Mouse (Mus musculus): ENCODE data around the gene Fbxo34. TPM values are rescaled to one million over a fixed set of nuclear protein-coding genes. Genes with fewer than 3 reads are reported as not detected.
A peak's percentile ranks its signal among the peaks of the same experiment; 100 is the strongest.

Fbxo34 gene
- polyA plus RNA-seq, 1 experiment from 2014 or later: 27.5 TPM

DNA sequence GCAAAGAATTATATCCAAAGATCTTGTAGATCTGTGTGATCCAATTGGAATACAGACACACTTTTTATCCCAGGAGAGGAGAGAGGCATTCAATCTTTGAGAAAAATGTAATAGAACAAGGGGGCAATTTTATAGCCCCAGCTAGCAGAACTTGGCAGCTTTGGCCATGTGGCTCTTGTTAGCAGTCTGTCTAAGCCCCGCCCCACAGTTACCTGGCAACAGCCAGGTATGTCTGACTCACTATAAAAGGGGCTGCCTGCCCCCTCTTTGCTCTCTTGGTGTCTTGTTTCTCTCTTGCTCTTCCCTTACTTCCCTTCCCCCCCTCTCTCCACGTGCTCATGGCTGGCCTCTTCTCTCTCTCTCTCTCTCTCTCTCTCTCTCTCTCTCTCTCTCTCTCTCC lies 28.6 kb upstream of the Fbxo34 start:
- Histone ChIP-seq H3K9me3 (replicated peaks; ENCODE audit: control insufficient read depth, low read length) (no peaks in the 10 kb centered on the region), H3K4me2 (ENCODE audit: low read length) (no peak overlapping the region), H3K9ac (ENCODE audit: low read length) (no peak overlapping the region), H3K36me3 (ENCODE audit: control insufficient read depth, insufficient read depth, low read length) (no peaks in the 10 kb centered on the region), H3K27me3 (replicated peaks; ENCODE audit: control insufficient read depth, insufficient read depth, low read length) (no peaks in the 10 kb centered on the region), H3K27ac (ENCODE audit: low read depth, low read length) (no peak overlapping the region), H3K4me3 (ENCODE audit: low read depth, low read length) (no peak overlapping the region), H3K4me1 (ENCODE audit: control insufficient read depth, insufficient read depth, low read length) (peaks cover 5% of the 10 kb centered on the region)
- no peak for DNase-seq (ENCODE audit: low spot score)
- 47% methylated on average over 2 of the region's 2 CpGs for WGBS
- no peak for ATAC-seq

DNA sequence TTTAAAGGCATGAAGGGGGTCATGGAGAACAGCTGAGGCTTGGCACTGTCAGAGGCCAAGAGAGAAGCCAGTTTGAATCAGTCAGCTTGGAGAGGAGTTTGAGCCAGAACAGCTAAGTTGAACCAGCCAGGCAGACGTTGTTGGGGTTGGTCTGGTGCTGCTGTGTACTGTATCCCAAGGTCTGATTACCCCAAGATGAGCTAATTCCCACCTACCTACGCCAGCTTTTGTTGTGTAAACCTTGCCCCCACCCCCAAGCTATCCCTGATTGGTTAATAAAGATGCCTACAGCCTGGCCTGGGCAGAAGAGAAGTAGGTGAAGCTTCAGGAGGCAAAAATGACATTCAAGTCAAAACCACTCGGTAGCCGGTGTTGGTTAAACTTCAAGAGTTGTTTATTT lies 27.8 kb upstream of the Fbxo34 start:
- no peak overlapping the region for H3K9ac ChIP-seq (ENCODE audit: low read length)
- H3K27ac ChIP-seq (ENCODE audit: low read depth, low read length): no peak overlapping the region
- H3K36me3 ChIP-seq (ENCODE audit: control insufficient read depth, insufficient read depth, low read length): no peaks in the 10 kb centered on the region
- no peak overlapping the region for H3K4me2 ChIP-seq (ENCODE audit: low read length)
- no peak overlapping the region for H3K4me3 ChIP-seq (ENCODE audit: low read depth, low read length)
- peaks cover 2% of the 10 kb centered on the region for H3K4me1 ChIP-seq (ENCODE audit: control insufficient read depth, insufficient read depth, low read length)
- WGBS: 68% methylated on average over 4 of the region's 4 CpGs
- no peaks in the 10 kb centered on the region for H3K9me3 ChIP-seq (replicated peaks; ENCODE audit: control insufficient read depth, low read length)
- ATAC-seq: no peak
- H3K27me3 ChIP-seq (replicated peaks; ENCODE audit: control insufficient read depth, insufficient read depth, low read length): no peaks in the 10 kb centered on the region
- DNase-seq (ENCODE audit: low spot score): no peak

DNA sequence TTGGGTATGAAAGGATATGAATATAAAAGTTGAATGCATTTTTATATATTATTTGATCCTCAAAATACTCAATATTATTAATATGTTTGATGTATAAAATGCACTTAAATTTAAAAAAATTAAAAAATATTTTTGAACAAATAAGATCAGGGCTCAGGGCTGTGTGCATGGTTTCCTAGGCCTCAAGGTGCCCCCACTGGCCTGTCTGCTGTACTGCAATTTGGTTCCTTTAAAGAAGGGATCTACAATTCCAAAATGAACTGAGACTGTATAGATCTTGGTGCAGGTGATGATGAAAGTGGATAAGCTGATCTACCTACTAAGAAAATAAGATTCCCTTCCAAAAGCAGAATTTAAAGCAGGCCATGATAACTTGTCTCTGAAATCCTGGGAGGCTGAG lies 17.2 kb upstream of the Fbxo34 start:
- H3K36me3 ChIP-seq (ENCODE audit: control insufficient read depth, insufficient read depth, low read length): no peaks in the 10 kb centered on the region
- DNase-seq (ENCODE audit: low spot score): no peak

DNA sequence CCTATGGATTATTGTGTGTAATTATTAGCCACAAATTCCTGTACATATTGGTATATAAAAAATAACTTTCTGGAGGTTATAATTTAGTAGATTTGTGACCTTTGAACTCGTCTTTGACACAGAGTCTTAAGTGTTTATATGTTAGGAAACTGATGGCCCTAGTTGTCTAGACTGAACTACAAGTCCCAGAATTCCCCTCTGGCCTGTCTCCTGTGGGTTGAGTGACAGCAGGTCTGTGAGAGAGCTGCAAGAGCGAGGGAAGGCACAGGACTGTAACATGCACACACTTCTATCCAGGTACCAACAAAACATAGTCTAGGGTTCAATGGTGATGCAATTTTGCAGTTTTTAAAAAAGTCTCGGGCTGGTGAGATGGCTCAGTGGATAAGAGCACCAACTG lies 11.3 kb upstream of the Fbxo34 start:
- H3K36me3 ChIP-seq (ENCODE audit: control insufficient read depth, insufficient read depth, low read length): no peaks in the 10 kb centered on the region
- no peak overlapping the region for H3K9ac ChIP-seq (ENCODE audit: low read length)
- ATAC-seq (no peak), DNase-seq (ENCODE audit: low spot score) (no peak)
- WGBS: 71% methylated on average over 3 of the region's 3 CpGs
- H3K27me3 ChIP-seq (replicated peaks; ENCODE audit: control insufficient read depth, insufficient read depth, low read length): no peaks in the 10 kb centered on the region
- no peak overlapping the region for H3K27ac ChIP-seq (ENCODE audit: low read depth, low read length)
- H3K9me3 ChIP-seq (replicated peaks; ENCODE audit: control insufficient read depth, low read length): peaks cover 7% of the 10 kb centered on the region
- H3K4me1 ChIP-seq (ENCODE audit: control insufficient read depth, insufficient read depth, low read length): no peaks in the 10 kb centered on the region
- no peak overlapping the region for H3K4me2 ChIP-seq (ENCODE audit: low read length)
- no peak overlapping the region for H3K4me3 ChIP-seq (ENCODE audit: low read depth, low read length)

More for the DNA sequence above, 17.2 kb upstream of the Fbxo34 start:
- no peak overlapping the region for H3K9ac ChIP-seq (ENCODE audit: low read length)
- H3K27me3 ChIP-seq (replicated peaks; ENCODE audit: control insufficient read depth, insufficient read depth, low read length): no peaks in the 10 kb centered on the region
- no peak overlapping the region for H3K4me2 ChIP-seq (ENCODE audit: low read length)
- no peak for ATAC-seq
- H3K27ac ChIP-seq (ENCODE audit: low read depth, low read length): no peak overlapping the region
- no peaks in the 10 kb centered on the region for H3K9me3 ChIP-seq (replicated peaks; ENCODE audit: control insufficient read depth, low read length)
- no peak overlapping the region for H3K4me3 ChIP-seq (ENCODE audit: low read depth, low read length)
- H3K4me1 ChIP-seq (ENCODE audit: control insufficient read depth, insufficient read depth, low read length): no peaks in the 10 kb centered on the region

DNA sequence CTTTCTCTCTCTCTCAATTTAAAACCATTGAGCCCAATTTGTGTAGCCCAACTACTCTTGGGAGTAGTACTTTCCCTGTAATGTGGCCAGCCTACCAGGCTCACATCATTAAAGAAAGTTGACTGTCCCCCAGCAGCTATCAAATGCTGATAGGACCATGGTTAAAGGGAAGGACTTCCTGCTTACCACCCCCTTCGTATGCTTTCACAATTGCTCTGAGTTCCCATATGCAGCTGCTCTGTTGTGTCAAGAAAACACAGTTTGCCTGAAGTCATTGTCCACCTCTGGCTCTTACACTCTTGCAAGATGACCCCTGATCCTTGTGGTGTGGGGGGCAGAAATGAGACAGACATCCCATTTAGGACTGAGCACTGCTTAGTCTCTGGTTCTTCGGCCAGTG lies 5.3 kb upstream of the Fbxo34 start:
- no peak overlapping the region for H3K27ac ChIP-seq (ENCODE audit: low read depth, low read length)

DNA sequence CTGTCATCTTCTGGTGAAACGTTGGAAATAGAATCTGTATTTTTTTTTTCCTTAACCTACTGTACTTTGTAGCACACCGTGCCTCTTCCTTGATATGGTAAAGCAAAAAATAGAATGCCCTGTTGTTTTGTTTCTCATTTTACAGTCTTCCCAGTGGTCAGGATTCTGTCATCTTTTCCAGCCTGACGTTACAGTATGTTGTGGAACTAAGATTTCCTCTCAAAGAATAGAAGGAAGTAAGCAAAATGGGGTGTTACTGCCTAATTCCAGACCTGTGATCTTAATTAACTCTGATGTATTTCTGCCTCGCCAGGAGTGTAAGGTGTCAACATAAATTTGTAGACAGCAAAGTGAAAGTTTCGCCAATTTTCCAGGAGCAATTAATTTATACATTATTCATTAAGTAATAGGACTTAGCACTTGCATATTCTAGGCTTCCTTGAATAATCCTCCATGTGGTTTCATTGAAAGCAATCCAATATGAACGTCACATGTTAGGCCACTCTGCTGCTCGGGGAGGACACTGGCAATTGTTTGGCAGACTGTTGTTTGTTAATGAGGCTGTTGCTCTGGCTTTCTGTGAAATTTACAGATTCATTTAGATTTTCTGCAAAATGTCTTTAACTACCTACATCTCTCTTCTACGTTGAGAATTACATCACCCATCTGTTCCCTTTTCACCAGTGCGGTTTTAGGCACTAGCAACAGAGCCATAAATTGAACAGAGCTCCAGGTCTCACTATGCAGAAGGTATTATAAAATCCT lies 4.7 kb upstream of the Fbxo34 start:
- Histone ChIP-seq H3K9ac (ENCODE audit: low read length) (no peak overlapping the region), H3K4me3 (ENCODE audit: low read depth, low read length) (no peak overlapping the region), H3K27ac (ENCODE audit: low read depth, low read length) (no peak overlapping the region), H3K4me2 (ENCODE audit: low read length) (no peak overlapping the region), H3K4me1 (ENCODE audit: control insufficient read depth, insufficient read depth, low read length) (no peaks in the 10 kb centered on the region), H3K9me3 (replicated peaks; ENCODE audit: control insufficient read depth, low read length) (no peaks in the 10 kb centered on the region), H3K36me3 (ENCODE audit: control insufficient read depth, insufficient read depth, low read length) (no peaks in the 10 kb centered on the region), H3K27me3 (replicated peaks; ENCODE audit: control insufficient read depth, insufficient read depth, low read length) (no peaks in the 10 kb centered on the region)
- ATAC-seq (0 out of 2 replicates have a peak, but pooled peaks have one; percentile 58), DNase-seq (ENCODE audit: low spot score) (peak; percentile 70)
- WGBS: 45% methylated on average over 9 of the region's 9 CpGs

More for the DNA sequence above, 5.3 kb upstream of the Fbxo34 start:
- Histone ChIP-seq H3K4me1 (ENCODE audit: control insufficient read depth, insufficient read depth, low read length) (no peaks in the 10 kb centered on the region), H3K36me3 (ENCODE audit: control insufficient read depth, insufficient read depth, low read length) (no peaks in the 10 kb centered on the region), H3K27me3 (replicated peaks; ENCODE audit: control insufficient read depth, insufficient read depth, low read length) (no peaks in the 10 kb centered on the region), H3K9me3 (replicated peaks; ENCODE audit: control insufficient read depth, low read length) (peaks cover 3% of the 10 kb centered on the region), H3K4me2 (ENCODE audit: low read length) (no peak overlapping the region), H3K4me3 (ENCODE audit: low read depth, low read length) (no peak overlapping the region), H3K9ac (ENCODE audit: low read length) (no peak overlapping the region)
- WGBS: 85% methylated on average over 2 of the region's 2 CpGs
- no peak for DNase-seq (ENCODE audit: low spot score)
- ATAC-seq: no peak

DNA sequence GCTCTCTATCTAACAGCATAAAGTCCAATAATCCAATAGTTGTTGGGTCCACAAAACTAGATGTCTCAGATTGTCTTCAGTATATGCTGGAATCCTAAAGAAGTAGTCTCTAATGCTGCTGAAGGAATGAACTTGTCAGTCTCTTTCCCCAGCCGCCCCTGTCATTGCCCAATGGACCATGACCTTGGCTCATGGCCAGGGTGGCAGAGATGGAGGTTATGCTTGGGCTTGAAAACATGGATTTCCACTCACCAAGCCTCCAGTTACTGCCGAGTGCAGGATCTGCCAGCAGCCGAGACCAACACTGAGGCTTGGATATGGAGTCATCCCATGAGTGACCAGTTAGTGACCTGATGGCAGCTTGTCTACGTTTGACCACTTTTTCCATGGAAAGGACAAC lies 9.3 kb downstream of the Fbxo34 start:
- H3K4me2 ChIP-seq (ENCODE audit: low read length): no peak overlapping the region
- no peak overlapping the region for H3K9ac ChIP-seq (ENCODE audit: low read length)
- DNase-seq (ENCODE audit: low spot score): no peak
- no peak overlapping the region for H3K27ac ChIP-seq (ENCODE audit: low read depth, low read length)
- H3K4me1 ChIP-seq (ENCODE audit: control insufficient read depth, insufficient read depth, low read length): no peaks in the 10 kb centered on the region
- no peak overlapping the region for H3K4me3 ChIP-seq (ENCODE audit: low read depth, low read length)
- H3K9me3 ChIP-seq (replicated peaks; ENCODE audit: control insufficient read depth, low read length): no peaks in the 10 kb centered on the region
- 83% methylated on average over 4 of the region's 4 CpGs for WGBS
- no peaks in the 10 kb centered on the region for H3K27me3 ChIP-seq (replicated peaks; ENCODE audit: control insufficient read depth, insufficient read depth, low read length)
- H3K36me3 ChIP-seq (ENCODE audit: control insufficient read depth, insufficient read depth, low read length): no peaks in the 10 kb centered on the region
- no peak for ATAC-seq

DNA sequence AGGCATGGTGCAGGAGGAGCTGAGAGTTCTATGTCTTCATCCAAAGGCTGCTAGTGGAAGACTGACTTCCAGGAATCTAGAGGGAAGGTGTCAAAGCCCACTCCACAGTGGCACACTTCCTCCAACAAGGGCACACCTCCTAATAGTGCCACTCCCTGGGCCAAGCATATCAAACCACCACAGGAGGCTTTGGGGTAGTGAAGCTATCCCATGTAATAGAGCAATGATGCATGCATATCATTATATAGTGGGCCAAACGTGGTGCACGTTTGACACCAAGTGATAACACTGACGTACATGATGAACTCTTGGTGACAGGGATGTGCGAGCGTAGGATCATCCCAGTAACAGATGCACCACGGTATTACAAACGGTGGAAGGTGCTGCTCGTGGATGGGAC lies 11.8 kb downstream of the Fbxo34 start:
- WGBS: 88% methylated on average over 8 of the region's 8 CpGs
- Histone ChIP-seq H3K36me3 (ENCODE audit: control insufficient read depth, insufficient read depth, low read length) (no peaks in the 10 kb centered on the region), H3K4me3 (ENCODE audit: low read depth, low read length) (no peak overlapping the region), H3K4me2 (ENCODE audit: low read length) (no peak overlapping the region), H3K9me3 (replicated peaks; ENCODE audit: control insufficient read depth, low read length) (no peaks in the 10 kb centered on the region), H3K9ac (ENCODE audit: low read length) (no peak overlapping the region), H3K4me1 (ENCODE audit: control insufficient read depth, insufficient read depth, low read length) (no peaks in the 10 kb centered on the region), H3K27me3 (replicated peaks; ENCODE audit: control insufficient read depth, insufficient read depth, low read length) (no peaks in the 10 kb centered on the region), H3K27ac (ENCODE audit: low read depth, low read length) (no peak overlapping the region)
- ATAC-seq (no peak), DNase-seq (ENCODE audit: low spot score) (no peak)

DNA sequence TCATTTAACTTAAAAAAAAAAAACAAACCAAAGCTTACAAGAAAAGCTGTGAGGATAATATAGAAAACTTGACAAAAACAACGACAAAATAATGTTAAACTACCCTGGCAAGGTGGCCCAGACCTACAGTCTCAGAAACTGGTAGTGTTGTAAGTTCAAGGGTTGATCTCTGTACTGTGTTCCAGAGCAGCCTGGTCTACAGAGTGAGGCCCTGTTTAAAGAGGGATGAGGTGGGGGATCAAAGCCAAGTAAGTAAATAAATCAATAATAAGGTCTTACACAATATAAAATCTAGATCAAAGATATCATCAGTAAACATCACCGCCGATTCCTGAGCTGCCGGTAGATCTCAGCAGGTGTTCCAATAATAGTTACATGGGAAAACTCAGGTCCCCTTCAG lies 12.2 kb downstream of the Fbxo34 start:
- Histone ChIP-seq H3K4me2 (ENCODE audit: low read length) (no peak overlapping the region), H3K9me3 (replicated peaks; ENCODE audit: control insufficient read depth, low read length) (no peaks in the 10 kb centered on the region), H3K4me1 (ENCODE audit: control insufficient read depth, insufficient read depth, low read length) (no peaks in the 10 kb centered on the region), H3K27me3 (replicated peaks; ENCODE audit: control insufficient read depth, insufficient read depth, low read length) (no peaks in the 10 kb centered on the region), H3K4me3 (ENCODE audit: low read depth, low read length) (no peak overlapping the region), H3K36me3 (ENCODE audit: control insufficient read depth, insufficient read depth, low read length) (no peaks in the 10 kb centered on the region), H3K27ac (ENCODE audit: low read depth, low read length) (no peak overlapping the region), H3K9ac (ENCODE audit: low read length) (no peak overlapping the region)
- WGBS: 91% methylated on average over 4 of the region's 4 CpGs
- DNase-seq (ENCODE audit: low spot score) (no peak), ATAC-seq (no peak)
